Mouse (Mus musculus): ENCODE data around the gene Elp5. TPM values are rescaled to one million over a fixed set of nuclear protein-coding genes. Genes with fewer than 3 reads are reported as not detected.
A peak's percentile ranks its signal among the peaks of the same experiment; 100 is the strongest.
"Not testable (repeated sequence)": the region's sequence is repeated elsewhere in the genome, so short reads cannot be mapped to it uniquely, and the experiment has no call there.

The Elp5 gene
- polyA plus RNA-seq, 1 experiment, result 1.9 TPM

- peaks cover 17% of the 10 kb centered on the region for H3K9me3 ChIP-seq (ENCODE audit: control insufficient read depth, low read length)
- H3K4me1 ChIP-seq (ENCODE audit: control insufficient read depth), result peaks cover 61% of the 10 kb centered on the region
- TF ChIP-seq TAL1 (IDR thresholded peaks at IDR 0.05; ENCODE audit: low read length) (no peak), GATA1 (IDR thresholded peaks at IDR 0.05; ENCODE audit: low read length) (no peak)
- peaks cover 5% of the 10 kb centered on the region for H3K36me3 ChIP-seq (ENCODE audit: control insufficient read depth)
- peak overlapping the region; percentile 63 for H3K4me3 ChIP-seq (replicated peaks)
- H3K27me3 ChIP-seq (ENCODE audit: control insufficient read depth), result peaks cover 71% of the 10 kb centered on the region
Measured at GRCm38 (mm10) chr11:69936156-69936555, 46.2 kb downstream of the Elp5 start.

- Histone ChIP-seq H3K9me3 (ENCODE audit: control insufficient read depth, low read length) (peaks cover 17% of the 10 kb centered on the region), H3K4me3 (replicated peaks) (peak within 1 kb of the TSS; percentile 63), H3K27me3 (ENCODE audit: control insufficient read depth) (peaks cover 68% of the 10 kb centered on the region), H3K4me1 (ENCODE audit: control insufficient read depth) (peaks cover 58% of the 10 kb centered on the region), H3K36me3 (ENCODE audit: control insufficient read depth) (no peaks in the 10 kb centered on the region)
- no peak for TF ChIP-seq GATA1 (IDR thresholded peaks at IDR 0.05; ENCODE audit: low read length)
- no peak for TF ChIP-seq TAL1 (IDR thresholded peaks at IDR 0.05; ENCODE audit: low read length)
Measured at GRCm38 (mm10) chr11:69935137-69935879, 47.0 kb downstream of the Elp5 start, which contains the start of gene Ybx2. TSS of gene Ybx2 (plus strand) at chr11:69935796.

- Histone ChIP-seq H3K27me3 (ENCODE audit: control insufficient read depth) (peaks cover 62% of the 10 kb centered on the region), H3K4me3 (replicated peaks) (peak overlapping the region; percentile 47), H3K4me1 (ENCODE audit: control insufficient read depth) (peaks cover 56% of the 10 kb centered on the region), H3K9me3 (ENCODE audit: control insufficient read depth, low read length) (peaks cover 17% of the 10 kb centered on the region), H3K36me3 (ENCODE audit: control insufficient read depth) (no peaks in the 10 kb centered on the region)
- TF ChIP-seq TAL1 (IDR thresholded peaks at IDR 0.05; ENCODE audit: low read length), result no peak
- no peak for TF ChIP-seq GATA1 (IDR thresholded peaks at IDR 0.05; ENCODE audit: low read length)
Measured at GRCm38 (mm10) chr11:69934681-69935080, 47.6 kb downstream of the Elp5 start.

GRCm38 (mm10) chr11:69934169-69934568 is 48.1 kb downstream of the Elp5 start:
- no peak for TF ChIP-seq TAL1 (IDR thresholded peaks at IDR 0.05; ENCODE audit: low read length)
- Histone ChIP-seq H3K4me3 (replicated peaks) (peak overlapping the region; percentile 47), H3K36me3 (ENCODE audit: control insufficient read depth) (no peaks in the 10 kb centered on the region), H3K9me3 (ENCODE audit: control insufficient read depth, low read length) (peaks cover 17% of the 10 kb centered on the region), H3K27me3 (ENCODE audit: control insufficient read depth) (peaks cover 57% of the 10 kb centered on the region), H3K4me1 (ENCODE audit: control insufficient read depth) (peaks cover 52% of the 10 kb centered on the region)

GRCm38 (mm10) chr11:69933066-69933465 is 49.3 kb downstream of the Elp5 start:
- no peak for TF ChIP-seq TAL1 (IDR thresholded peaks at IDR 0.05; ENCODE audit: low read length)
- TF ChIP-seq GATA1 (IDR thresholded peaks at IDR 0.05; ENCODE audit: low read length), result no peak
- Histone ChIP-seq H3K4me1 (ENCODE audit: control insufficient read depth) (peaks cover 42% of the 10 kb centered on the region), H3K9me3 (ENCODE audit: control insufficient read depth, low read length) (peaks cover 17% of the 10 kb centered on the region)

GRCm38 (mm10) chr11:69932254-69932653 is 50.1 kb downstream of the Elp5 start:
- peaks cover 17% of the 10 kb centered on the region for H3K9me3 ChIP-seq (ENCODE audit: control insufficient read depth, low read length)
- H3K4me3 ChIP-seq (replicated peaks), result no peak overlapping the region
- TF ChIP-seq GATA1 (IDR thresholded peaks at IDR 0.05; ENCODE audit: low read length) (no peak), TAL1 (IDR thresholded peaks at IDR 0.05; ENCODE audit: low read length) (no peak)
- H3K36me3 ChIP-seq (ENCODE audit: control insufficient read depth), result no peaks in the 10 kb centered on the region
- H3K27me3 ChIP-seq (ENCODE audit: control insufficient read depth), result peaks cover 38% of the 10 kb centered on the region
- H3K4me1 ChIP-seq (ENCODE audit: control insufficient read depth), result peaks cover 38% of the 10 kb centered on the region

More at GRCm38 (mm10) chr11:69933066-69933465, 49.3 kb downstream of the Elp5 start:
- Histone ChIP-seq H3K4me3 (replicated peaks) (no peak overlapping the region), H3K36me3 (ENCODE audit: control insufficient read depth) (no peaks in the 10 kb centered on the region), H3K27me3 (ENCODE audit: control insufficient read depth) (peaks cover 46% of the 10 kb centered on the region)

GRCm38 (mm10) chr11:69931769-69932168 is 50.5 kb downstream of the Elp5 start:
- Histone ChIP-seq H3K9me3 (ENCODE audit: control insufficient read depth, low read length) (peaks cover 14% of the 10 kb centered on the region), H3K4me1 (ENCODE audit: control insufficient read depth) (peaks cover 33% of the 10 kb centered on the region), H3K36me3 (ENCODE audit: control insufficient read depth) (no peaks in the 10 kb centered on the region), H3K4me3 (replicated peaks) (no peak overlapping the region), H3K27me3 (ENCODE audit: control insufficient read depth) (peaks cover 33% of the 10 kb centered on the region)
- TF ChIP-seq GATA1 (IDR thresholded peaks at IDR 0.05; ENCODE audit: low read length) (no peak), TAL1 (IDR thresholded peaks at IDR 0.05; ENCODE audit: low read length) (no peak)

GRCm38 (mm10) chr11:69930967-69931537 is 51.3 kb downstream of the Elp5 start:
- H3K9me3 ChIP-seq (ENCODE audit: control insufficient read depth, low read length), result peaks cover 11% of the 10 kb centered on the region
- TF ChIP-seq GATA1 (IDR thresholded peaks at IDR 0.05; ENCODE audit: low read length), result no peak
- no peak for TF ChIP-seq TAL1 (IDR thresholded peaks at IDR 0.05; ENCODE audit: low read length)
- no peaks in the 10 kb centered on the region for H3K36me3 ChIP-seq (ENCODE audit: control insufficient read depth)
- no peak overlapping the region for H3K4me3 ChIP-seq (replicated peaks)
- peaks cover 26% of the 10 kb centered on the region for H3K27me3 ChIP-seq (ENCODE audit: control insufficient read depth)
- H3K4me1 ChIP-seq (ENCODE audit: control insufficient read depth), result peaks cover 26% of the 10 kb centered on the region

GRCm38 (mm10) chr11:69930176-69930575 is 52.1 kb downstream of the Elp5 start:
- not testable (repeated sequence) for H3K9me3 ChIP-seq (ENCODE audit: control insufficient read depth, low read length); H3K36me3 ChIP-seq (ENCODE audit: control insufficient read depth); H3K4me3 ChIP-seq (replicated peaks)
- Histone ChIP-seq H3K27me3 (ENCODE audit: control insufficient read depth) (peaks cover 17% of the 10 kb centered on the region), H3K4me1 (ENCODE audit: control insufficient read depth) (peaks cover 17% of the 10 kb centered on the region)
